Mouse (Mus musculus): Measurements from ENCODE around the gene Echdc1.

Gene Echdc1

DNA sequence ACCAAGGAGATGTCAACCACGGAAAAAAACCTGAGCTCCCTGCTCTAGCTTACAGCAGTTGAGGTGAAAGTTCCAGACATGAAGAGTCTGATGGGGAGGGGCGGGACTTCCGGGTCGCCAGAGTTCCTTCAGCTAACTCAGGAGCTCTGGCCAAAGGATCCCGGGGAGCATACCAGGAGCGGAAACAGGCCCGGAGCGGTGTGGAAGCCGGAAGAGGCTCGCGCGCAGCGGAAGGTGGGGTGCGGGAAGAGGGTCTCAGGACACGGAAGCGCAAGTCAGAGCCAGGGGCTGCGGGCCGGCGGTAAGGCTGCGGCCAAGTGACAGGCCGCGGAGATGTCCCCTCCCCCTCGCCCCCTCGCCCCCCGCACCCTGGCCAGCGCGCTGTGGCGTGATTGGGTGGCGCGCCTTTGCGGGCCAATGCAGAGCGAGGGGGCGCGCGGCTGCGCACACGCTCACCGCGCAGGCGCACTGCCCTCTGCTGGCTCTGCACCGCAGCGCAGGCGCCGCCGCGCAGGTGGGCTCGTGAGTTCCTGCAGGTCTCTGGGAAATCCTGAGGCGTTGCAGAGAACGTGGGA, at the start of gene Echdc1:
Gene Echdc1 (plus strand): TSS at position 103 of the 575 bp plus-strand sequence.
- peak; percentile 92 for DNase-seq (ENCODE audit: low spot score)

DNA sequence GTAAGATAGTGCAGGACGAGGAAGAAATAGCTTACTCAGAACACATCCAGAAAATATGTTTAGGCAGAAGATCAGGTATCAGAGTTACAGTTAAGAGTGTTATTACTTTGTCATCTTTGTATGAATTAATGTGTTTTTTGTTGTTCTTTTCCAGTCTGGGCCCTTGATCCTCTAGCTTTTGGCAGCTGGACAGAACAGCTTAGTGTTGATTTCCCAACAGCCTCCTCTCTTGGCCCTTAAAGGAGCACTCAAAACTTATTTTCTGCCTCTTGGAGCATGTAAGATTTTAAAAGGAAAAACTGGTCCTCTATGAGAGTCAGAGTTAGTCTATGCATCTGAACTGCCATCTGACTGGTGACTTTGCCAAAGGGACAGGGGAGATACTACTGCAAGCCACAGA, 31.2 kb upstream of the Echdc1 start:
- DNase-seq (ENCODE audit: low spot score) = no peak

DNA sequence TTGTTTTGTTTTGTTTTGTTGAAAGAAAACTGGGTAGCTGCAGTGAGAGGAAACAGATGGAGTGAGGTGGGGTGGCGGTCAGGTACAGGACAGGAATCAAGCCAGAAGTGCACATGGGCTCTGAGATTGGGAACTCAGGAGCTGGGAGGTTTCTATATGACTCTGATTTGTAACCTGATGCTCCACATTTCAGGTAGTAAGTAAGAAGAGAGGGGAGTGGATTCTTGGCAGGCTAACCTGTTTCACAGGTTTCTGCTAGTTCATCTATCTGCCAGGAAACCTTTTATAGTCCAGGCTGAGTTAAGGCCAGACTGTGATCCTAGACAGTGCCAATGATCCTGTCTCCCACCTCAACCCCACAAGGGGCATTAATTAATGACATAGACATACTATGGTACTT, 27.2 kb upstream of the Echdc1 start:
- peak; percentile 9 for DNase-seq (ENCODE audit: low spot score)

DNA sequence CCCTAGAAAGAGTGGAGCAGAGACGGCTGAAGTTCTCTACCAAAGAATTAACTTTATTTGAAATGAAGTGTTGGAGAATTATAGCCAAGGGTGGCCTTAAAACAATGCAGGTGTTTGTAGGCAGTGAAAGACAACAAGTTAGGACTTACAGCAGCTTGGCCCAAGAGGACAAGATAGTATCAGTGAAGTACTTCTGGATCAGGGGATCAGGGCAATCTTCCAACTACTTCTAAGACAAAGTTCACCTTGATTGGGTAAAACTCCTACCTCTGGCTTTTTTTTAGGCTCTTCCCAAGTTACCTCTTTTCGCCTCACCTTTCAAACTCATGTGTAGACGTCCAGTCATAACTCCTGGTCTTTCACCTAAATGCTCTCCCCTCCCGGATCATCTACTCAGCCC, 10.7 kb upstream of the Echdc1 start:
- no peak for DNase-seq (ENCODE audit: low spot score)

DNA sequence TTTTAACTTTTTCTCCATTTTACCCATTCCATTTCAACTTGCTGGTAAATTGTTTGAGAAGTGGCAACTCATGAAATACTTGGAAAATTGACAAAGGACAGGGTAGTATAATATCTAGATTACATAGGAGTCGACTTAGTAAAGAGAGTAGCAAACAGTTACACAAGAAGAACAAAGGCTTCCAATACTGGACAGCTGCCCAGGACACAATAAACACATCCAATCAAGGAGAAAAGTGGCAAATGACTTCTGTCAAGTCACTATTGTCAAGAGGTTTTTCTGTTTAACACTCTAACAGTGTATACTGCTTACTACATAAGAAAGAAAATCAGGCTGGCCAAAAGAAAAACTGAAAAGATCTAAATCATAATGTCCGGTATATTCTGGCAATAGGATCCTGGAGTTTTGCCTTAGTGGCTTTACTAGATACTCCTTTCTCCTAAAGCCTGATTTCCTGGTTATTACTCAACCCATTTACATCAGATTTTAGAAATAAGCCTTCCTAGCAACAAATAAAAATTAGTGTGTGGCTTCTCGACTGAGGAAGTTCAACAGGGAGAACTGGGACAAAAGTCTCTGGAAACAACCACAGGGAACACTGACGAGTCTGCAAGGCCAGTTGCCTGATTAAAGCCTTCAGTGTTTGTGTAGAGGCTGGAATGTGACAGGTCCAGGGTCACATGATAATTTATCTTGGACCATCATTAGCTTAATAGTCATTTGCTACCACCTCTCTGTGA, 1.3 kb upstream of the Echdc1 start:
- no peak for DNase-seq (ENCODE audit: low spot score)

DNA sequence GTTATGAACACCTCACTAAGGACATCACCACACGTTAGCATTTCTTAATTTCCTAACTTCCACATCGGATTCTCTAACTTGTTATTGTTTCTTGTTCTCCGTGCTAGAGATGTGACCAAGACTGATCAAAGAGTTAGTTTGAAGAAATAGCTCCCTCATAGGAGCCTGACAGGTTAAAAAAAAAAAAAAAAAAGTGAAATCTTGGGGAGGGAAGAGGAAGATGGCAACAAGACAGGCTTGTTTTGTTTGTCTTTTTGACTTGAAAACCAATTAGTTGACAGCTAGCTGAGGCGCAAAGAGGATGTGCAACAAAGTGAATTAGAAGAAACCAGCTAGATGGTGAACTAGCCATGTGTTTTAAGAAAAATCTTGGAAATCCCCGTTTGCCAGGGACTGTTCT, 939 bp downstream of the Echdc1 start:
- DNase-seq (ENCODE audit: low spot score) = no peak

DNA sequence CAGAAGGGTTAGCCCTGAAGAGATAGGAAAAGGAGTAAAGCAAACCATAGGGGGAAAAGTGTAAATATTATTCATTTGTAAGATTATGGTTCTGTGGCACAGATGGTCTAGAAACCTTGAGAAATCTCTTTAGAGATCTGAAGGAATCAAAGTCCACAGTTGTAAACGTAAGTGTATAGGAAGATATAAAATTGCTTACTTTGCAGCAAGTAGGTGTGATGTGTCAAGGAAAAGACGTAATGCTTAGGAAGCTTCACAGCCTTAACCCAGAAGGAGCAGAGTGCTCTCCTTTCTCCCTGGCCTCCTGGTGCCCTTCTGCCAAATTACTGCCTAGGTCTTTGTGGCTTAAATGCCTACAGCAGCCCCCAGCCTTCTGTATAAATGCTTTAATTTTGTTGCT, 11.9 kb downstream of the Echdc1 start:
- DNase-seq (ENCODE audit: low spot score) = no peak

DNA sequence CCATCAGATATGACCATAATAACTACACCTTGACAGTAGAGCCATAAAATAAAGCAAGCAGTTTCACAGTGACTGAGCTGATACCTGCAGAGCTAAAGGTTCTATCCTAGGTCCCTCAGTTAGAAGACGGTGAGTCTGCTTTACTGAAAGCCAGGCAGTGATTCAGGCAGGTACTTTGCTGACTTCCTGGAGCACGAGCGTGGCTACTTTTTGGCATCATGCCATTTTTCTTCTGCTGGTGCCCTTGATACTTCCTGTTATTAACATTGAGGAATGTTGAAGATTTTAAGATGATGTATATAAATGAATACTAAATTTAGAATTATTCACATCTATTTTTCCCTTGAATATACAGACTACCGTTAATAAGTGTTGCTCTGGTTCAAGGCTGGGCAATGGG, 20.9 kb downstream of the Echdc1 start:
- DNase-seq (ENCODE audit: low spot score) = no peak

DNA sequence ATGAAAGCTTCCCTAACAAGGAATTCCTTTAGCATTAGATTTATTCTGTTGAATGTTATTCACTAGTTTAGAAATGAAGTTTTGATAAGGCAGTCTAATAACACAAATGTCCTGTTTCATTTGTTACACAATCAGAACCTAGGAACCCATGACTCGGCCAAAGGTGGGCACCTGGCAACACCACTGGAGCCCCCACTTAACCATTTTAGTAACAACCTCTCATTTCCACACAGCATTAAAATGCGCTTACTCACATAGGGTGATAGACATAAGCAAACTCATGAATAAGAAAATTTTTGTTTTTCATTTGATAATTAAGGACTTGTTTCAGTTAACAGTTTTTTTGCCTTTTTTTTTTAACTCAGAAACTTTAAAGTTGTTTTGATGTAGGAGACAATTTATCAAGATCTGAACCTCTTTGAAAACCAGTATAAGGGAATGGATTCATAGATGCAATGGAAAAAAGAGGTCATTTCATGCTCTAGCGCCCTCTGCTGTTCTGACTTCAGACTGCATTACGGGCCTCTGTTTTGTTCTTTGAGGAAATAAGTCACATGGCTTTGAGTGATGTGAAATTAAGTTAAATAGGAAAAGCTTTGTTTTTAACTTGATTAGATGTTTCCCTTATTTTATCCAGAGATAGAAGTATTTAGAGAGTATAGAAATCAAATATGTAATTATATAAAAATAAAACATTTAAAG, 25.5 kb downstream of the Echdc1 start:
- DNase-seq (ENCODE audit: low spot score) = peak; percentile 79

DNA sequence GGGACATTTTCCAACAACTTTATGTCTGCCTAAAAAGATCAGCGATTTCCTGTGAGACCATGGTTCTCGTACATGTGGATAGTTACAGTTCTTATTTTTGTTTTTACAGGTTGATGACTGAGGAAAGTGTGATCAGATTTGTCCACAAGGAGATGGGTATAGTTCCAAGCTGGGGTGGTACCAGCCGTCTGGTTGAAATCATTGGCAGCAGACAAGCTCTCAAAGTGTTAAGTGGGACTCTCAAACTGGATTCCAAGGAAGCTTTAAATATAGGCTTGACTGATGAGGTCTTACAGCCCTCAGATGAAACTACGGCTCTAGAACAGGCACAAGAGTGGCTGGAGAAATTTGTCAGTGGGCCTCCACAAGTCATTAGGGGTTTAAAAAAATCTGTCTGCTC, 31.3 kb downstream of the Echdc1 start:
- no peak for DNase-seq (ENCODE audit: low spot score)

DNA sequence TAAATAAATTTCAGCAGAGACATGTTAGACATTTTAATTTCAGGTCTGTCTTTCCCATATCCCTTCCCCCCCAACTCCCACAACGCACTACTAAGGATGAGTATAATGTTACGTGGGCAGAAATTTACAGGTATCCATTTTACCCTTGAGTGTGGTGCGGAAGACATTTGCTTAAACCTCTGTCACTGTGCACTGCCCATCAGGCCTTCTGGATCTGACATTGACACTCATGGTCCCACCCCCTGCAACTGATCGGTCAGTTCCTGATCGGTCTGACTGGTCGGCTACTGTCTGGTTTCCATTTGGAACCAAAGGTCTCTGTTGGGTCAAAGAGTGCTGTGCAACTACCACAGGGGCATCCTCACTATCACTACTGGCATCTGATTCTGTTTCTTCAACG, 33.7 kb downstream of the Echdc1 start:
- no peak for DNase-seq (ENCODE audit: low spot score)

DNA sequence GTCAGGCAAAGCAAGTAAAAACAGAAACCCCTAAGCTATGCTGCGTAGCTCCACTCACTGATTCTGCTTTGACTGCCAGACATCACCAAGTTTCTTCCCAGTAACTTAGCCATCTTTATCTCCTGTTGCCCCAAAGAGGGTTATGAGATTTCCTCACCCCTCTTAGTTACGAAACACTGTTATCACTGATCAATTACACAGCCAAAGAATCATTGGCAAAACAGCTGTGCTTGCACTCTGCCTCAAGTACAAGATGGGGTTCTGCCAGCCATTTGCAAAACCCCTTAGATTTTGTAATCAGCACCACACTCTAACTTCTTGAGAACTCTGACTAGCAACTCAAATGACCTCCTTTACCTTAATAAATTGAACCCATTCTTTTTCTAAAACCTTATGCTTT, 38.5 kb downstream of the Echdc1 start:
- DNase-seq (ENCODE audit: low spot score) = no peak

DNA sequence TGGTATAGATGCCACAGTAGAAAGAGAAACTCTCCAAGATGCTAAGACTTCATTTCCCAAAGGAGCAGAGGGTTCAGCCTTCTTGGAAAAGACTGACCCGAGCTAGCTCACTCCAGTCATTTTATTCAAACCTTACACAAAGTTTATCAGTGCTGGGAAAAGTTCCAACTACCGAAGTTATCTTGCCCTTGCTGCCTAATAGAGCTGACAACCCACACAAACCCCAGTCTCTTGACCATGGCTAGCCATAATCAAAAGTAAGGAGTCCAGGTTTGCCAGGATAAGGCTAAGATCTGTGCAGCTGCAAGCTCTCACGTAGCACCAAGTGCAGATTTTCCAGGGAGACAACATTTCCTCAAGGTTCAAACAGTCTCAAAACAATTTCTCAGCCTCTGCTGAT, 39.6 kb downstream of the Echdc1 start:
- no peak for DNase-seq (ENCODE audit: low spot score)

DNA sequence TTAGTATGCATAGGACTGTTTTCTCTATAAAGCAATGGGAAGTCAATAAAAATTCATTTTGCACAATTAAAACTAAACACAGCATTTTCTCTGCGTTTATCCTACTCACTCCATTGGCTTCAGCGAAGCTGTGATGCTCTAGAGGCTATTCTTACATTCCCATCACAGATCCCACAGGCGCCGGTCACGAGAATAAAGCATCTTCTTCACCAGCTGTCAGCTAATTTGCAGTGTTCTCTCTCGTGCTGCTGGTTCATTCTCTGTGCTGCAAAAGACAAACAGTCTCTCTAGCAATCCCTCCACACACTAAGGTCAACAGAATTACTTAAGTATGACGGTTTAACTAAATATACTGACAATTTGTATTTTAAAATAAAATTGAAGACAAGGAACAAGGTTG, 41.2 kb downstream of the Echdc1 start:
- DNase-seq (ENCODE audit: low spot score) = no peak

DNA sequence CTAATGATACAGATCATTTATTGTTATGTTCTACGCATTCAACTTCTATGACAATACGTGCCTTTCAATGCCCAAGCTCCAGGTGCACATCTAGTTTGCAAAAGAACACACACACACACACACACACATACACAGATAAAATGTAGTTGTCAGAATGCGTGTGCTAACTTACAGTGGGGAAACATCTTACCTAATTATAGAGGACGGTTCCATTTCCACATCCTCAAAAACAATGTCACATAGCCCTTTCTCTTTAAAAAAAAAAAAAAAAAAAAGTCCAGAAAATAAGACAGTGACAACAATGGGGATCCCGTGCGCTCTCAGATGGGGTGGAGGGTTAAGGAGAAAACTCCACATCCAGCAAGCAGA, 48.1 kb downstream of the Echdc1 start:
- DNase-seq (ENCODE audit: low spot score) = no peak

DNA sequence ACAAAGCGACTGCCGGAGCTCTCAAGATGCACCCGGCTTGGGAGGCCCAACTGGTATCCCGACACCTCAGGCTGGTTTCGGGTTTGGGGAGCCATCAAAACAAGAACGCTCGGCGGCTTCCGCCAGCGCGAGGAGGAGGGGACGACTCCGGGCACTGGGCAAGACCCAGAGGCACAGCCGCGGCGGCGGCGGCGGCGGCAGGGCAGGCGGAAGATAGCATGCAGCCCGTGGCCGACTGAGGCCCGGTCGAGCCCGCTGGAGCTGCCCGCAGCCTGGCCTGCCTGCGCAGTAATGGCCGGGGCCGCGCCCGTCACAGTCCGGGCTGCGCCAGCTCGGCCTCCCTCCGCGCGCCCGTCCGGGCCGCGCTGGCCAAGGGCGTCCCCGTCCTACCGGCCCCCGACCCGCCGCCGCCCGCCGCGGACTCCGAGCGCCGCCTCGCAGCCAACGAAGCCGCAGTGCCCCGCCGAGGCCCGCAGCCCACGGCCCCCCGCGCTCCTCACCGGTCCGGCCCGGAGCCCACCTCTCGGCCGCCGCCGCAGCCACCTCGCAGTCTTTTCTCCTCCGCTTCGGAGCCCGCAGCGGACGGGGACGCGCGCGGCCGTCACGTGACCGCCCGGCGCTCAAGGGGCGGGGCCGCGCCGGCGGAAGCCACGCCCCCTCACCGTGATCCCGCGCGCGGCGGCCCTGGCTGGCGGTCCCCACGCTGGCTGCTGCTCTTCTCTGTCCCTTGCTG, 48.7 kb downstream of the Echdc1 start:
- peak; percentile 89 for DNase-seq (ENCODE audit: low spot score)

DNA sequence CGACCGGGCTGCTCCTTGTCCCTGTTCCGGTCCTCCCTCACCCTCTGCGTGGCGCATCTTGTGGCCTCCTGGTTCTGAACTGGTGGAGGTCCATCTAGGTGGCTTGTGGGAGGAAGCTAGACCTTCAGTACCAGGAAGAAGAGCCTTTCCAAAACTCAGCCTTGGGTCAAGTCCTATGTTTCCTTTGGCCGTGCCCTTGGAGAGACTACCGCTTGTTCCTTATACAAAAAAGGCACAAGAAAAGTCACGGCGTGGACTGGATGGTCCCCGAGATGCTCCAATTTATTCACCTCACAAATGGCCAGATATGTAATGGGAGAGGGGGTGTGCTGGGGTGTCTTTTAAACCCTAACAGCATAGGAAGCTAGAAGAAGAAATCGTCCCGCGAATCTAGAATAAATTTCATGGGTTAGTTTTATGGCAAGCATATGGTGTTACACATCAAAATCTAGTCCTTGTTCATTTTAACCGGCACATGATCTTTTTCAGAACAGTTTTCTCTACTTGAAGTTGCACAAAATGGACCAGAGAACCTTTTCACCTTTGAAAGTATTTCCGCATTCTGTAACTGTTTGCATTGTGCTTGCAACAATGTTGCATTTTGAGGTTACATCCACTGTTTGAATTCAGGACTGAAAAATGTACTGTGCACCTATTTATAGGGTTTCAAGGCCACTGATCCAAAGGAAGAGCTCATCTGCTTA, 49.4 kb downstream of the Echdc1 start, which contains the start of gene Rnf146:
Gene Rnf146 (minus strand): TSS at position 246 of the 704 bp plus-strand sequence.
- no peak for DNase-seq (ENCODE audit: low spot score)

DNA sequence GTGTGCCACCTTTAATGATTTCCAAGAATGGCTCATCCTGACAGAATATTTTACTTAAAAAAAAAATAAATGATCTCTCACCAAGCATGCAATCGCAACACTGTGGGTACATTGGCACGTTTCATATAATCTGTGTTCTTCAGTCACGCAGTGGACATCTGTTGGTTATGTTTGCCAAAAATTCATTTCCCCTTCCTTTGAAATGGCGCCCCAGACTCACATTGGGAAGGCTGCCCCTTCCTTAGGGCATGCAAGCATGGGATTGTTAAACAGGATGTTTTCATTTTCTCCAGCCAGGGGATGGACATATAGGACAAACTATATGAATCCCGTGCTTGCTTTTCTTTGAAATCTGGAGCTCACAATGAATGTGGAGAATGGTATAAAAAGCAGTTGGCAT, 61.1 kb downstream of the Echdc1 start:
- no peak for DNase-seq (ENCODE audit: low spot score)

DNA sequence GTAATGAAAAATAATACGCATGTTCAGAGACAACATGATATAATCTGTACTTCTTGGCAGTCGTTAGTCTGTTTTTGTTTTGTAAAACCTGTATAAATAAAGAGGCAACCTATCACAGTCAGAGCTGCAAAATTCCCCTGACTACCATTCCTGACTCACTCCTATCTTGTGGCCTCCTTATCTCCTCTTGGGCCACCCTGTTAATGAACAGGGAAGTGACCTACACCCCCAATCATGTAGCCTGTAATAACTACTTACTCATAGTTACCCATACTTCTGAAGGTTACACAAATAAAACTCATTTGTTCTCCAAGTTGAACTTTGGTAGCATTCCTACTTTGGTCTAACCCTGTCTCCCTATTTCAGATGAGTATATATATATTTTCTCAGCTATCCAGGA, 68.6 kb downstream of the Echdc1 start:
- no peak for DNase-seq (ENCODE audit: low spot score)

DNA sequence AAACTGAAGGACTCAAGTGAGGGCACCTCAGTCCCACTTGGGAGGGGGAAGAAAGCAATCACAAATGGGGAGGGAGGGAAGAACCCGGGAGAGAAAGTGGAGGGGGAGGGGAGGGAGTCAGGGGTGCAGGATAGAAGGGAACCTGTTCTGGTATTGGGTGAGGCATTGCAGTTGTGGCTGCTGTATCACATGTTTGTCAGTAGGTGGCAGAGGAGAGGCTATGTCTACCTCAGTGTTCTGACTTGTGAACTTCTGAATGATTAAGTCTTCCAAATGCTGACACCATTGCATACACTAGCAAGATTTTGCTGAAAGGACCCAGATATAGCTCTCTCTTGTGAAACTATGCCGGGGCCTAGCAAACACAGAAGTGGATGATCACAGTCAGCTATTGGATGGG, 81.9 kb downstream of the Echdc1 start:
- DNase-seq (ENCODE audit: low spot score) = peak; percentile 9

Data from embryo, embryonic 10 days (tissue).